Mouse (Mus musculus) monocyte, adult 2 months (primary cell): ENCODE results near the gene Ryr3.
A peak's percentile ranks its signal among the peaks of the same experiment; 100 is the strongest.

Experiments
- DNase-seq, 2 experiments: peaks; one replicate each; pipeline ENCODE4 v3.0.0; 2022; ENCODE audit warnings: low spot score in 2 of 2, low read depth in 1 of 2

The Ryr3 gene

DNA sequence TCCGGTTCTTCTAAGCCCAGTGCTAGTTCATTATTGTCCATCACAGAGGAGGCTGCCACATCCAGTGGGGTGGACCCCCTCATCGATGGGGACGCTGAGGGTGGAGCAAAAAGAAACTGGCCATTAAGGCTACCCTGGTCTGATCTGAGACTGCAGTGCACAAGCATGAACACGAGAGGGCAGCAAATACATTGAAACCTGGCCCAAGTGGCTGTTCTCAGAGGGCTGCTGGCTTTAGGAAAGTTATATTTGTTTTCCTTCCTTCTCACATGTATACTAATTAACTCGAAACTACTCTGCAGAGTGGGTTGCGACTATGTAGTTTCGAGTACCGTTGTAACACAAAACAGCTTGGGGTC, 416.9 kb downstream of the Ryr3 start:
- DNase-seq: no peak

DNA sequence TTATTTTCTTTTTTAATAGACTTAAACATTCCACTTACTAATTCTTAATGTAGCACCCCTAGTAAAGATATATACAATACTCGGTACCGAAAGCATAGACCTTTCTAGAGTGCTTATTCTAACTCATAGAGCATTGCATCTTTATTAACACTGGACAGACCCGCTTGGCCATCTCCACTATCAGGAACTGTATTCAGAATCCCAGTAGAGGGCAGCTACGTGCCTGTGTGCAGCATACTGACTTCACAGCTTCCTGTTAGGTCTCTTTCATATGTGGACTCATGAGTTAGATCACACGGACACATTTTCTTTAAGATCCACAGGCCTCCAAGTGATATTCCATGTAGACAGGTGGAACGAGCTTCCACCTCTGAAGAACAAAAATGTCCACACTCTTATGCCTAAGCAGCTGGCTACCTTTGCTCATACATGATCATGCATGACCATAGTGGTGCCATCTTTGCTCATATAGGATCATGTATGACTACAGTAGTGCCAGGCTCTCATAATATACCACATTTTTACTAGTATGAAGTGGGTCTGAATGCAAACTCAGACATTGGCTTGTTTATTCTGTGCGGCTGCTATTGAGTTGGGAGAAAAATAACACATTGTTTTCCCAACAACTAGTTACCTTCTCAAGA, 417.4 kb downstream of the Ryr3 start:
- DNase-seq: no peak

DNA sequence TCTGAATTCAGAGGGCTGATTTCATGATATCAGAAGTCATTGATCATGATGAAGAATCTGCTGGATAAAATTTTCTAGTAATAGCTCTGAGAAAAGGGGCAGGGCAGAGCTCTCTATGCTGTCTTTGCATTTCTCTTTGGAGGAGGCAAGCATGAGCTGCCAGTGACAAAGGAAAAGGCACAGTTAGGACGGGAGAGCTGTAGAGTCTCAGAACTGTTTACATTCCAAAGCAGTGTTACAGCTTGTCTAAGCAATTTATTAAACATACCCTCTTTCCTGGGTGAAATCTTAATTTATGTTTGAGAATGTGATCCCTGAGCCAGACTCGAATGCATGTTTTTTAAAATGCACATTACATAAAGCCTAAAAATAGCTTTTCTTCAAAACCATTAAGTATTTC, 435.3 kb downstream of the Ryr3 start:
- no peak for DNase-seq

DNA sequence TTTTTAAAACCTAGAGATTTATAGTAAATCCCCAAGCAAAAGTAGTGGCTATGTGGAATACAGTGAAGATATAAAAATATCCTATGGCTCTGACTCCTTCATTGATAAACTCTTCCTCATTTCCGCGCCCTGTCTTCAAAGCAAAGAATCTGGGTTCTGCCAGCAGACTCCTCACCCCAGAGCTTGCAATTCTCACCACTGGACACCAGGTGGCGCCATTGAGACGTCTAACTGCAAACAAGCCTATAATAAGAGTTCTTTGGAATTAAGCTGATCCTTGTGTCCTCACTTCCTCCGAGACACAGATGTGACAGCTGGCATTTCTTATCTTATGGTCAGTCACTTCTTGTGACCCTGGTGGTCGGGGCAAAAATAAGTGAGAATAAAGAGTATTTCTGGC, 442.1 kb downstream of the Ryr3 start:
- peak; percentile 24 to 32 for DNase-seq

DNA sequence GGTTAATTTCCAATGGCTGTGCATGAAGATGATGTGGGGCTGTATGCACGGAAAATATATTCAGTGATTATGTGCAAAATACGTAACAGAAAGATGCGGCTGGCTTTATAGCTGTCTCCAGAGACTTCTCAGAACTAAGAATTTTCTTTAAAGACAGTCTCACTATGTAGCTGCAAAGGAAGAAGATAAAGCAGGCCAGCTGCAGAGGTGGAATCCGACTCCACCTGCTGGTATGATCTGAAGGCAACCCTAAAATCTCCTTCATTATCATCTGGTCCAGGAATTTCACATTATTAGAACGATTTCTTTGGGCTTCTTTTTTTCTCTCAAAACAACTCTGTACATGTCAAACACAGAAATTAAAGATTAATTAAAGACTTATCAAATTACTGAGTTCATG, 449.2 kb downstream of the Ryr3 start:
- DNase-seq: no peak

DNA sequence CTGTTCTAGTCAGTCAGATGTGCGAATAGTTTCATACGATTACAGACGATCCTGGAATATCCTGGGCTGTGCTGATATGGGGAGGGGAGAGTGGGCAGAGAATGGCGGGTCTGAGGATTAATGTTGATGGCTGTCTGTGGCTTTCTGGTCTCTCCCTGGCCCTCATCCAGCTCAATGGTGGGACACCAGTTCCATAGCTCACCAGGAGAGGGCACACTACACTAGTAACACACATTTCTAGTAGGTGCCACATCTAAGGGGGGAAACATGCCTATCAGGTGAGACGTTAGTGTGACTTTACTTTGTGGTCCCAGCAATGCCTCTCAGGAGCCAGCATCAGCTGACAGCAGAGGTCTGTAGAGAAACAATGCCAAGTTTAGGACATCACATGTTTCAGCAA, 451.9 kb downstream of the Ryr3 start:
- no peak for DNase-seq

DNA sequence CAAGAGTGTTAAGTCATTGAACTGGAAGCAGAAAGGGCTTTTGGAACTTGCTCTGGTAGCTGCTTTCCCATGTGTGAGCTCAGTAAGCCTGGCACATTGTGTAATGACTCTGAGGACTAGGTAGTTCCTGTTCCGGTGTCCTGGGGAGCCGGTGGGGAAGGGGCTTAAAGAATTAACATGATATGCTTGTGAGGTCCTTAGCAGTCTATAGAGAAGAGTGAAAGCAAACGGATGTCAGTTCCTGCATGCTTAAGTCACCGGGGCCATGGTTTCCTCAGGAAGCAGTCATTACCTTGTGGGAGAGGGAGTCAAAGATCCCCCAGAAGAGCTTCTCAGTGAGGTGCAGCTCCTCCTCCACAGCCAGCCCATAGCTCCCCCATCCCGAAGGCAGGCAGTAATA, 452.6 kb downstream of the Ryr3 start:
- no peak for DNase-seq

DNA sequence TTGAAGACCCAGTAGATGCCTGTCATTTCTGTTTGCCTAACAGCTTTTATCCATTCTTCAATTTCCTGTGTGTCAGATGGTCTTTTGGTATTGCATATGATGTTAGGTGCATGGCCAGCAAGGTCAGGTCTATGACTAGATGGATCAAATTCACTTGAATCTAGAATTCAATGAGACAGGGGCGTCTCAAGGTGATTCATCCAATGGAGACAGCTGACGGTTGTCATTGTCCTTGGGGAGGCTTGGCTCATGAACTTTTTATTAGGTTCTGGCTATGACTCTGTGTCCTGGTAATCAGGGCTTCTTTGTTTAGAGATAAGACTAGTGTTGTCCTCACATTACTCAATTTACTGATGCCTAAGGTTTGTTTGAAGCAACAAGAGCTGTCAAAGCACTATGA, 454.9 kb downstream of the Ryr3 start:
- DNase-seq: no peak

DNA sequence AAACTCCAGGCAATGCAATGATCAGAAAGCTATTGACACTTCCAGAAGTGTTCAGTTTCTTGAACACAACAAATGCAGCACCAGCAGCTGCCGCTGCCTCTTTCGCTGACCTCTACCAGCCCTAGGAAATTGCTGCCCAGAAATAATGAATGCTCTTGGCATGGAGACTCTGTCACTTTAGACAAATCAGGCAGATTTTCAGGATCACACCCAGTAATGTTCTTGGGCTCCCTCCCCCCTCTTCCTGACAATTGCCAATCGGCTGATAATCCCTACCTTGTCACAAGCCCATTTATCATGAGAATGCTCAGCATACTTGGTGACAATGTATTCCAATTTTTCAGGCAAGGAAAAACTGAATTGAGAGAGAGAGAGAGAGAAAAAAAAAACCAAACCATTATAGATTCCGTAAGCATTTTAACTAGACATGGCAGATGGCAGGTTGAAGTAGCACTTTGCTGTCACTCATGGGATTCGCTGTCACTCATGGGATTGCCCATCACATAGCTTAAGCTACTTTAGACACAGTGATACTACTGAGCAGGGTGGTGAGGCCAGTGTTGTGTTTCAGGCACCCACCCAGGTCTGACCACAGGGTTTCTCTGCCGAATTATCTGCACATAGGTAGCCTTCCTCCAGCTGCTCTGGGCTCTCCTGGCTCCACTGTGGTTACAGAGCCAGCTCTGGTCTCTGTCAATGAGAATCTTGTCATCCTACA, 455.5 kb downstream of the Ryr3 start:
- DNase-seq: no peak

DNA sequence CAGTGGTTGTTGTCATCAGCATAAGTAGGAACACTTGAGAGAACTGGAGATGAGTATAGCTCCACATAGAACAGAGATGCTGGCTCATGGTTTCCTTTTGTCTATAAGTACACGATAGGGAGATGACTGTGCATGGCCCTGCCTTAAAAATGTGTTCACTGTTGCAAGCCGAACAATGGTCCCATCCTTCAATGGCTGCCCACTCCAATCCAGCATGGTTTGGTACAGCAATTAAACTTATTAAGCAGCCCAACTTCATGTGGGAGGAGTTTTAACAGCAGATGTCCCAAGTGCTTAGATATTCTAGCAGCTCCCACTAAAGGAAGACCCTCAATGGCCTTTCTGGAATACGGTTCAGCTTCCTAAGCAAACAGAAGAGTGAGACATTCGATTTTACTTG, 456.2 kb downstream of the Ryr3 start:
- no peak for DNase-seq

DNA sequence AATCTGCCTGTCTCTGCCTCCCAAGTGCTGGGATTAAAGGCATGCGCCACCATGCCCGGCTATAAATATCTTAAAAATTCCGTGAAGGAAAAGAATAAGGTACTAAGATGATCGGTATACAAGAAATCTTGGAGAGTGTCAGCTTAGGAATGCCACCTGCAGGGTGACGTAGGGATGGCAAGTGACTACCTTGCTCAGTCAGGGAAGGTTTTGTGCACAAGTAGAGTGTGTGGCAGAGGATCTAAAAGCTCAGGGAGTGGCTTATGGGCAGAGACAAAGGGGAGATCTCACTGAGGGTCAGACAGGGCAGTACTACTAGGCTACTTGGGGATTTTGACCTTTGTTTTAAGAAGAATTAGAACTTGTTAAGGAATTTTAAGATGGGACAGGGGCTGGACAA, 457.2 kb downstream of the Ryr3 start:
- DNase-seq: no peak

DNA sequence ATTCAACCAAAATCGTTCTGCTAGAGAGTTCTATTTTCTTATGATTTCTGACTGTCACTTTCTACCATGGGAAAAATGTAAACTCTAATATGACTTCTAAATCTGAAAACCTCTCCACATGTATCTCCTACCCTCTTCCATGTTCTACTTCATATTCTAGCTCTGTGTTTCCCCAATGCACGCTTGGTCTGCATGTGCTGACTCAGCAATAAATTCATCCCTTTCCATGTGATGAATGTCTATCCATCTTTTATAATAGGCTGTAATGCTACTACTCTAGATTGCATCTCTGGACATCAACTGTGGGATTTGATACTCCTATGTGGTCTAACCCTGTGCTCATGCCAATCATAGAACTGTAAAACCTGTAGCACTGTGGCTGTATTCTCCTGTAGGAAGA, 458.2 kb downstream of the Ryr3 start:
- DNase-seq: no peak

DNA sequence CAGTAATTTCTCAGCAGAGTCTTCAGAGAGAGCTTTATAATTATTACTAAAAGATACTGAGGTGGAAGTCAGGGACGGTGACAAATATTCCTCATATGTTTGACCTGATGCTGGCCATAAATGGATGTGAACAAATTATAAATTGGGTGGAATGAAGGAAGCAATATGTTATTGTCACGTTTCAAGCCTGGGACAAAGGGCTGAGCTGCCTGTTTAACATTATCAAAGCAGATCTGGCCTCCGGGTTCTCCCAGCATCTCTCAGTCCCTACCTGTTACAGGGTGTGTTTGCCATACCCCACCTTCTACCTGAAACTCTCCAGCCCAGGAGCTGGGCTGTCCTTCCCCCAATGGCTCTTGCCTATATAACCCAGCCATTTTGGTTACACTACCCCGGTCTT, 463.6 kb downstream of the Ryr3 start:
- DNase-seq: no peak

DNA sequence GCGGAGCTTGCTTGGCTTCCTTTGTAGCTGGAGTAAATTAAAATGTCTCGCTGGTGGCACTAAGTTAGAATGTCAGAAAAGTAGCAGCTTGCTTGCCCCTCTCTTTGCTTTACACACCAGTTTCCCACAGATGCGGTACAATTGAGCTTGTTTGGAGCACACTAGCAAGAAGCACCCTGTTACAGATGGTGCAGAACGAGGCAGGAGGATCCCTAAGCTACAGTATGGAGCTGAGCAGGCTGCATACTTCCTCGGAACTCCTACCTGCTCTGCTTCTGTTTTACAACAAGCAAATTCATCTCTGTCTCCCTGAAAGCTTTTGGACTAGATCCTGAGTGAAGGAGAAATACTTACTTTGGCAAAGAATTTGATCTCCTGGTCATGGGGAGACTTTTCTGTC, 465.5 kb downstream of the Ryr3 start:
- no peak for DNase-seq

DNA sequence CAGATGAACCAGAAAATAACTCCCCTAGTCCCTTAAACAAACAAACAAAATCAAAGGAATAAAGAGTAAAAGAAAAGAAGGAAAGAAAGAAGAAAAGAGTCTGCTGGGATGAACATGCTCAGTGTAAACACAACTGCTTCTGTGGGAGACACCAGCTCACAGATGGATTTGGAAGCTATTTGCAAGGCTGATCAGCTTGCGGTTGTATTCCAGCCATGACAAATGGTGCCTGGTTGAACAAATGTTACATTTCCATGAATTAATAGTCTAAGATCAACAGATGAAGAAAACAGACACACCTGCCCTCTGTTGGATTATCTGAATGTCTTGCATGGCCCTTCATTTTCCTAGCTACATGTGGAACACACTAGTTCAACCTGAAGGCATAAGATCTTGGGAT, 468.4 kb downstream of the Ryr3 start:
- no peak for DNase-seq

DNA sequence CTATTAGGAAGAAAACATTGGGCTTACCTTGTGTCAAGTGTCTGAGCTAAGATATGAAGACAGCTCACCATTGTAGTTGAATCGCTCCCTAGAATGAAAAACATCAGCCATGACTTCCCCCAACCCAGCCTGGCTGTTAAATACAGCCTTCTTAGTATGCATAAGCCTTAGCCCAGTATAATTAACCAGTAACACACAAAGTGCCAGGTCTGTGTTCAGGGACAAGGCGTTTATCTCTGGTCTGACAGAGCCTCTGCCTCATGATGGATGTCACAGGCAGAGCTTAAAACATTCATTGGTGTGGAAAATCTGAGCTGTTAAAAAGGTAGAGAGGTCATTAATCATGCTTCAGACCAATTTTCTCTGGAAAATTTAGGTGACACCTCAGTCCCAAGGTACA, 484.0 kb downstream of the Ryr3 start:
- DNase-seq: no peak

DNA sequence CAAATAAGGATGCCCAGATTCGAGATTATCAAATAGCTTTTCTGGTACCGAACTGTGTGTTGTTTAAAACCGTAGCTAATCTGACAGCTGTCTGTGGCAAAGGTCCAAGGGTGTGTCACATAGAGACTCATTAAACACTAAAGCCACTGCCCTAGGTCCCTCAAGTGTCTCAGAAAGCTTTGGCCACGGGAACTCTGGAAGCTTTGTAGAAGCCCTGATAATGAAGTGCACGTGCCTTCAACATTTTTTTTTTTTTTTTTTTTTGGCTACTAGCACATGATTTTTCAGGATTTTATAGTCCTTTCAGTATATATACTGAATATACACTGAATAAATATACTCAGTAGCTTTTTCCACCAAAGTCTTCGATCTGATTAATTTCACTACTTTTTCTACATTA, 489.1 kb downstream of the Ryr3 start:
- DNase-seq: no peak

DNA sequence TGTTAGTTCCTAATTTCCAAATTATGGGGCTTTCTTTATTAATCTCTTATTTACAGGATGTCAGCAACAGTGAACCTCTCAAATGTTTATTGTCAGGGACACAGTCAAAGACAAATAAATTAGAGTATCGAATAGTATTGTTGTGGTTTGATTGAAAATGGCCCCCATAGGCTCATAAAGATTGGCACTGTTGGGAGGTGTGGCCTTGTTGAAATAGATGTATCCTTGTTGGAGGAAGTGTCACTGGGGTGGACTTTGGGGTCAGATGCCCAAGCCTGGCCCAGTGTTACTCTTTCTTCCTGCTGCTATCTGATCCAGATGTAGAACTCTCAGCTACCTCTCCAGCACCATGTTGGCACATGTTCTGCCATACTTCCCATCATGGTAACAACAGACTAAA, 495.7 kb downstream of the Ryr3 start:
- DNase-seq: no peak

DNA sequence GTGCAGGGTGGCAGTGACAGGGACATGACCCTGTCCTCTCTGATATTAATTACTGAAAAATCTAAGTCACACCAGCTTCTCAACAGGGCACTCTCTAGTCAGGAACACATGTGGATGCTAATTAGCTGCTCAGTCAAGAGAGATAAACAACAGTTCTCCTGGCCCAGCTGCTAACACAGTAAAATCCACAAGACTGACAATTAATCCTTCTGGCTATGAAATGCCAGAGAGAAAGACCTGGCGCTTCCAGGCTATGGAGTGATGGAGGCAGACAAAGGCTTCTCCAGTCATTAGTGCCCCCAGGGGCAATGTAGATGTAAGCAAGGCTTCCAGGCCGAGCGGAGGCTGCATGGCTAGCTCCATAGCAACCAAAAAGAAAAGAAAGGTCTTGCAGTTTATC, 496.2 kb downstream of the Ryr3 start:
- DNase-seq: no peak

DNA sequence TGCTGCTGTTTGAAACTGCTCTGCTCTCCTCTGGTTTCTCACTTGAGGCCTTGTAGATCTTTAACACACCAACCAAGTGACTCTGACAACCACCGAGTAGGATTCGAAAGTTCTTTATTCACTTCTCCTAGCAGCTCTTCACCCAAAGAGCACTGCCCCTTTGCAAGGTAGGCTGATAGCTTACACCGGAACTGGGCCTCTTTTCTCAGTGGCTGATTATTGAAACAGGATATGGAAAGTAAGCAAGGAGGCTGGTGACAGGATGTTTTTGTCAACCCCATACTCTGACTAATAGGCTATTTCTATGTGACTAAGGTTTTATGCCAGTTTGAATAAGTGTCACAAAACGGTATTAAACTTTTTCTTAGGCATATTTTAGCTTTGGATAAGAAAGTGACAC, 502.2 kb downstream of the Ryr3 start:
- DNase-seq: no peak

DNA sequence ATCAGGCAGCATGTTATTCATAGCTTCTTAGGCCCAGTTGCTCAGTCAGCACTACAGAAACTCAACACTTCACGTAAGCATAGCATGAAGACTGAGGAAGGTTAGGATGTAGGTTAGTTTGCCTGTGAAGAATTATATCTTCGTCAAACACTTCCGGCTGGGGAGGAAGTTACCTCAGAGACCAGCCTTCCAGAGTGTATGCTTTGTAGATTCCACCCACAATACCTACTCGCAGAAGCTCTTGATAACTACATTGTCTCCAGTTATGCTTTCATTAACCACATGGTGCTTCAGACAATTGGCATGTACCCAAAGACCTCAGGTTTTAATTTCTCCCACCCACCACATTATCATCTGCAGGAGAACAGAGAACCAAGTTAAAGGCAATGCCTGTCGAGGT, 535.1 kb downstream of the Ryr3 start:
- DNase-seq: no peak

DNA sequence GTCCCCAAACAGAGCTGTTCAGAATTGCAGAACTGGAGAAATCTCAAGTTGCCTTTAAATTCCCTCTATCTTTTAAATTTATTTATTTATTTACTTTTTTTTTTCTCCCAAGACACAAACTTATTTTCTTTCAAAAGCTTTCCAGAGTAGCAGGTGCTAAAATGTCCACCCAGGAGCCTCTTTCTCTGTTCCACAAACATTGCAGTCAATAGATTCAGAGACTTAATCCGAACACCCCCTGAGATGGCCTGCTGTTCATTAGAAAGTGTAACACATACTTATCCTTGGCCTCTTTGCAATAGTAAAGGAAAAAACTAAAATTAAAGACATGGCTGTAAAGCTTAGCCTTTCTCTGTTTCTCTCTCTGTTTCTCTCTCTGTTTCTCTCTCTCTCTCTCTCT, 539.6 kb downstream of the Ryr3 start:
- no peak for DNase-seq

DNA sequence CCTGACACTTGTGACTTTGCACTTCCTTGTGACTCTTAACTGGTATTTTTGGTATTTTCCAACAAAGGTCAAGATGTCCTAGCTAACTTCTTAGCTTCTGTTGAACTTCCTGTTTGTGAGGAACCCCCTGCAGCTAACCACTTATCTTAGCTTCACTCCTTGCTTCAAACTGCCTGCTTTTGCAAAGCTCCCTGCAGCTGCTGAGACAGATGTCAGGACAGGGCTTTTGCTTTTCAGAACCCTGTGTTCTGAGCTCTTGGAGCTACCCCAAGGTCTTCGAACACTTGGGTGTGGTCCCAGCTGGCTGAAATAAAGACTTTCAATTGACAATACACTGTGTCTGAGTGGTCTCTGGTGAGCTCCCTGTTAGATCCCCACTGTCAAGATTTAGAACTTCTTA, 540.2 kb downstream of the Ryr3 start:
- DNase-seq: no peak
